Mouse (Mus musculus) kidney, postnatal 14 days (tissue): ENCODE data around the gene Psmb9.

Experiments used
- DNase-seq: peaks from one replicate; pipeline ENCODE4 v3.0.0; 2022; ENCODE audit warnings: mixed read lengths

The Psmb9 gene

GRCm38 (mm10) chr17:34205021-34205745, 17.6 kb upstream of the Psmb9 start:
- DNase-seq: no peak

DNA sequence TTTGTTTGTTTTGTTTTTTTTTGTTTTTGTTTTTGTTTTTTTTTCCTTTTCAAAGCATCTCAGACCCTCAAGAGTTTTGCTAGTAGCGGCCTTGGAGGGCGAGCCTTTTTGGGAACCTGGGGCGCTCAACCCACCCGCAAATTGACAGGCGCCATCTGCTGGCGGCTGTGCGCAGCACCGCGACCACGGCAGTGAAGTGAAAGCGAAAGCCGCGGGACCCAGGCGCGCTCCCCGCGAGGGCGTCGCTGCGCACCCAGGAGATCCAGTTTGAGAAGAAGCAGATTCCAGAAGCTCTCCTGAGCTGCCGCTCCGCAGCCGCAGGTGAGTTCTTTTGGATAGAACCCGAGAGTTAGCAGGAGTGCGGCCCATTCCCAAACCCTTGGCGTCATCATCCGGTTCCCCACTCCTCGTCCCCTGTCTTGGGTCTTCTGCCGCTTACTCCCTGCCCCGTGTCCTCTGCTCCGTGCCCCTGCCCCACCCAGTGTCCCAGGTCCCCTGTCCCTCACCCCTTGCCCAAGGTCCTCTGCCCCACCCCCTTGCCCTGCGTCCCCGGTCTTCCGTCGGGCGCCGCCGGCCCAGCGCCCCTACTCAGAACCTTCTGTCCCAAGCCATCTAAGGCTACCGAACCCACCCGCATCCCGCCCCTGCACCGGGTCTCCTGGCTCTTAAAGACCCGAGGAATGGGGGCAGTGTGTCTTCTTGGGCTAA, 16.9 kb upstream of the Psmb9 start:
- peak; percentile 92 for DNase-seq

GRCm38 (mm10) chr17:34203444-34203843, 15.9 kb upstream of the Psmb9 start, which contains the start of gene Tap2:
Tap2 (plus strand) TSS chr17:34203527.
- no peak for DNase-seq

GRCm38 (mm10) chr17:34202760-34203442, 15.3 kb upstream of the Psmb9 start:
- DNase-seq: no peak

GRCm38 (mm10) chr17:34201506-34202055, 14.0 kb upstream of the Psmb9 start:
- no peak for DNase-seq

GRCm38 (mm10) chr17:34200772-34201505, 13.4 kb upstream of the Psmb9 start:
- no peak for DNase-seq

GRCm38 (mm10) chr17:34200047-34200446, 12.5 kb upstream of the Psmb9 start:
- DNase-seq: no peak

GRCm38 (mm10) chr17:34199050-34199619, 11.6 kb upstream of the Psmb9 start:
- DNase-seq: no peak

DNA sequence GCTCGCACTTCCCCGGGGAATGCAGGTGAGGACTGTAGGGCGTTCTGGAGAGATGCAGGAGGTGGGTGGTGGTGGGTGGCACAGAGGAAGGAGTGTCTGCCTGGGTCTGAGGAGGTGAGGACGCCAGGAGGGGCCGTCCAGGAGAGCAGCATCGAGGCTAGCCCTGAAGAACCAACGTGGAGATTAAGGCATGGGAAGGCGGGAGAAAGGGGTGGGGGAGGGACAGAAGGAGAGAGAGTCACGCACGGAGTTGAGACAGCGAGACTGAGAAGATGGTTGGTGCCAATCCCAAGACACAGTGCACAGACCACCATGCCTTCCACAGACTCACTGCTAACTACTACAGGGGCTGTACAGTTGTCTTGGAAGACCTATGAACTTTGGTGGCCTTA, 11.0 kb upstream of the Psmb9 start:
- DNase-seq: no peak

- peak; percentile 64 for DNase-seq
Observed at GRCm38 (mm10) chr17:34197904-34198520, 10.4 kb upstream of the Psmb9 start.

DNA sequence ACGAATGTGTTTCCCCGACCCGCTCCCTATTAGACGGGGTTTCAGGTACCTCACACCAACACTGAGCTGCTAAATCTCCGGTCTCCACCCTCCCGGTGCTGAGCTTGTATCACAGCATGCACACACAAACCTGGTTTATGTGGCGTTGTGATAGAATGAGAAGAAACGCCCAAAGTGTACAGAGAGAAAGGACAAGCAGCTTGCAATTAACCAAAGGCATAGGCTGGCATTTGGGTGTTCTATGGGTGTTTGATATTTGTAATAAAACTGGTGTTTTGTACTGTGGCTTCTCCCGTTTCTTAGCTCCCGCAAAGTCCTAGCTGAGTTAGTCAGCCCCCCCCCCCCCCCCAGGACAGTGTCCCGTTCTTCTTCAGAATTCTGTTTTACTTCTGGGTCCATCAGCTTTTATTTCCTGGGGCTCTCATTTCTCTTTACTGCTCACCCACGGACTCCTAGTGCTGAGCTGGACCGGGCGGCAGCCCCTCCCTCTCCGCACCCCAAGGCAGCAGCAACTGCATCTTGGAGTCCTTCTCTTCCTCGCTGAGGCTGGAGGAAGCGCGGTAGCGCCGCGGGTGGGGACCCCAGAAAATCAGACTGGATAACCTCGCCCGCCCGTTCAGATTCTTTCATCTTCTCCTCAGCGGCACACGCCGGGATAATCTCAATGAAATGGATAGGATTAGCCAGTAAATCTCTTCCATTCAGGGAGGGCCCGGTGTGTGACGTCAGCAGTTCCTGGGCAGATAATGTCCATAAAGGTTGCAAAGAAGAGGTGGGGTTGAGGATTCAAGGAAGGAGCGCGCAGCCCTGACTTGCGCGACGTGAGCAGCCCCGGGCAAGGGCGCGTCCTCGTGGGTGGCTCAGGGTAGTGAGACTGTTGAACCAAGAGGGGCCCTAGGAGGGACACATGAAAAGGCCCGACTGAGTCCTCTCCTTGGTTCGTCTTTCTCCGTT, 9.7 kb upstream of the Psmb9 start, which contains the start of gene Psmb8:
Gene Psmb8, plus strand, starts transcription at position 781 of the 954 bp plus-strand sequence.
- peak; percentile 93 for DNase-seq

DNA sequence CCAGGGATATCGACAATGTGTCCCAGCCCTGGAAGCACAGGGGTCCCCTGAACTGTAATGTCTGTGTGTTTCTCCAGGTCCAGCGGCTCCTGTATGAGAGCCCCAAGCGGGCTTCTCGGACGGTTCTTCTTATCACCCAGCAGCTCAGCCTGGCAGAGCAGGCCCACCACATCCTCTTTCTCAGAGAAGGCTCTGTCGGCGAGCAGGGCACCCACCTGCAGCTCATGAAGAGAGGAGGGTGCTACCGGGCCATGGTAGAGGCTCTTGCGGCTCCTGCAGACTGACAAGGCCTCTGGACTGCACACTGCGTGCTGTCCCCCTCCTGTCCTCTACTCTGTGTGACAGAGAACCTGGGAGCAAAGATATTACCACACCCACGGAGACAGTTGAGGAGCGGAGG, 8.9 kb upstream of the Psmb9 start:
- no peak for DNase-seq

DNA sequence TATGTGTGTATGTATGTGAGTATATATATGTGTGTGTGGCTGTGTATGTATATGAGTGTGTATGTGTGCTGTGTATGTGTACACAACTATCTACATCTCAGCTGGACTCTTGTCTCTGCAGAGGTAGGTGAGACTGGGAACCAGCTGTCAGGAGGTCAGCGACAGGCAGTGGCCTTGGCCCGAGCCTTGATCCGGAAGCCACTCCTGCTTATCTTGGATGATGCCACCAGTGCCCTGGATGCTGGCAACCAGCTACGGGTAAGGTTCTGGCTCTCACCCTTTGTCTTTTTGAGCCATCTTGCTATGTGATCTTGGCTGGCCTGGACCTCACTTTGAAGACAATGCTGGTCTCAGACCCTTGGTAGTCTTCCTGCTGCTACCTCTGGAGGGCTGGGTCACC, 7.2 kb upstream of the Psmb9 start:
- DNase-seq: no peak

DNA sequence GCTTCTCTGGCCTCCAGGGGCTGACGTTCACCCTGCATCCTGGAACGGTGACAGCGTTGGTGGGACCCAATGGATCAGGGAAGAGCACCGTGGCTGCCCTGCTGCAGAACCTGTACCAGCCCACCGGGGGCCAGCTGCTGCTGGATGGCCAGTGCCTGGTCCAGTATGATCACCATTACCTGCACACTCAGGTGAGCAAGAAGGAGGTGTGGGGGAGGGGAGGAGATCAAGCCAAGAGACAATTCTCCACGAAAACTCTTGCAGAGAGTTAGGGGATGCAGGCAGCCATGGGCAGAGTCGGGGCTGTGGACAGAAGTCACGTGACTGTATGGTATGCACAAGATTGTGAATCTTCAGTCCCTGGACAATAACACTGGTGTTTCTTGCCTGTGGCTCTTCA, 5.9 kb upstream of the Psmb9 start:
- no peak for DNase-seq

GRCm38 (mm10) chr17:34192852-34193251, 5.3 kb upstream of the Psmb9 start:
- no peak for DNase-seq

GRCm38 (mm10) chr17:34188986-34189385, 1.4 kb upstream of the Psmb9 start:
- no peak for DNase-seq

GRCm38 (mm10) chr17:34188010-34188409, 446 bp upstream of the Psmb9 start:
- DNase-seq: no peak

DNA sequence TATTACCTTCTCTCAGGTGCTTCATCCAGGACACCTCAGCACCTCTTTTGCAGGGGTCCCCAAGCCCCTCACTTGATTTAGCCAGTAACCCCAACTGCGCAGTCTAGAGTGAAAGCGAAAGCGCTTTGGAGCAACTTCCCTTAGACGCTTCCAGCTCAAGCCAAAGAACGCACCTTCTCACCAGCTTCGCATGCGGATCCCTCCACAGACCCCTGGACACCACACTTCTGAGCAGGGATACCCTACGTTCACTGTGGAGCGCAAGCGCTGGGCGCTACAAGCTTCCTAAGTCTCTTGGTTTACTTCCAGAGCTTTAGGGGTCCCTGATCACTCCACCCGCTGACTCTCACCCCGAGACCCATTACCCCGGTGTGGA, 691 bp downstream of the Psmb9 start:
- no peak for DNase-seq

- DNase-seq: no peak
Observed at GRCm38 (mm10) chr17:34185526-34185925, 2.0 kb downstream of the Psmb9 start.

DNA sequence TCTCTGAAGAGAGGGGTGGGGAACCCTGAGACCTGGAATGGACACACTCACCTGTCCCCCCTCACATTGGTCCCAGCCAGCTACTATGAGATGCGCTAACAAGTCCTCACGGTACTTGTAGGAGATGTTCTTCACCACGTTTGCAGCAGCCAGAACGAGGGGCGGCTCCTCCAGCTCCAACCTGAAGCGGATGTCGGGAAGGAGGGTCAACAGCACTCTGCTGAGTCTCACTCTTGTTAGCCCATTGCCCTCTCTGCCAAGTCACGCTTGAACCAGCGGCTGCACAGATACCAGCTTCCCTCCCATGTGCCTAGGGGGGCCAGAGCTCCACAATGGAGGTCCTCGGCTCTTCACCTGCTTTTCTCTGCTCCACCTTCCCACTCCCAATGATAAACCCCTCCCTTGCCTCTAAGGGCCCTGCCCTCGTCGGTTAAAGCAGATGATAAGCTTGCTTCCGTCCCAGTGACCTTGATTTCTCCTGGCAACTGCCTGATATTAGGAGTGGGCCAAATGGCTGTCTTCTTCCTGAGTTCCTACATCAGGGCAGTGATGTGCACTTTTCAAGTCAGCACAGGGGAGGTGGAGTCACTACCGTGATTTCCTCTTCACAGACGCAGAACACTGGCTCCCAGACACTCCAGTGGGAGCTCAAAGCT, 3.9 kb downstream of the Psmb9 start:
- DNase-seq: no peak
